Mouse (Mus musculus): ENCODE data around the gene Pacsin2.
"Not testable (repeated sequence)": the region's sequence is repeated elsewhere in the genome, so short reads cannot be mapped to it uniquely, and the experiment has no call there.

Gene Pacsin2

DNA sequence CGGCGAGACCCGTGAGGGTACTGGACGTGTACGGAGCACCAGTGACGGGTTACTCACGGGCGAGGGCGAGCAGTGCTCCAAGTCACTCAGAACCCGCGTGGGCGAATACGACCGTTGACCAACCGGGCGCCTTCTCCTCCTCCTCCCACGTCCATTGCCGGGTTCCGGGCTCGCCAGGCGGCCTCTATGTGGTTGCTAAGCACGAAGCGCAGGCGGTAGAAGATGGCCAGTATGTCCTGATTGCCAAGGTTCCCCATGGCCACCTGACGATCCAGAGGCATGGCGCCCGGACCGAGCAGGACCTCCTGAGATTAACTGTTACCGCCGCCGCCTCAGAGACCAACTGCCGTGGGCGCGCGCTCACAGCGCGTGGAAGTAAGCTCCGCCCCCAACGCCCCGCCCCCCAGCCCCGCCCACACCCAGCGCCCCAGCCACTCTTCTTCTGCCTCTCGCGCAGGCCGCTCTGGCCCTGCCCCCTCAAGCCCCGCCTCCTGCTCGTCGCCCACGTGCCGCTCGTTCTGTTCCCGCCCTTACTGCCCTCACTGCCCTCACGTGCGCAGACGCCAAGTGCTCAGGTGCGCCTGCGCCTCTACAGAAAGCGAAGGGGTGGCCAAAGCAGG is 97.4 kb downstream of the Pacsin2 start:
- DNase-seq: peak; percentile 92

DNA sequence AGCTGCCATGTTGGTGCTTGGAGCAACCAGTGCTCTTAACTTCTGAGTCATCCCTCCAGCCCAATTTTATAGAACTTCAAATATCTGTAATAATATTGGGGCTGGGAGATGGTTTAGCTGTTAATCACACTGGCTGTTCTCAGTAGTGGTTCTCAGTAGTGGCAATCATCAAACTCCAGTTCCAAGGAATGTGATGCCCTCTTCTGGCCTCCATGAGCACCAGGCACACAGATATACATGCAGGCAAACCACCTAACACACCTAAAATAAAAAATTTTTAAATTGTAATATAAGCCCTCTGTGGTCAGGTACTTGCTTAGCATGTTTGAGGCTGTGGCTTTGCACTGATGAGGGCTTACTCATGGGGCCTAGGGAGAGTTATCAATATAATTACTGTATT is 98.7 kb downstream of the Pacsin2 start:
- DNase-seq: no peak

DNA sequence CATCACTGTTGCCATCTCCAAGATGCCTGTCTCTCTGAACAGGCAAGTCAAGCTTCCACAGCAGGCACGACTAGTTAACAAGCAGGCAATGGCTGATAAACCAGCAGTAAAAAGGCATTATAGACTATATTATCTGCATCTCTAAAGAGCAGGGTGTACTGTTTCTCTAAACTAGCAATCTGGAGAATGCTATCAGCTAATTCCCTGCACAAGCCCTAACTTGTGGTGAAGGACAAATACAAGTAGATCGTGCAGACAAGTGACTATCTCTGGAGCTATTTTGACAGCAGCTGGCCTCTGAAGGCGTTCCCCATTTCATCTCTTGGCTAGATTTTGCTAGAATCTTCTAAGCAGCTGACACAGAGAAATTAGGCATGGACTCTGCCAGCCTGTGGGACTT is 100.2 kb downstream of the Pacsin2 start:
- DNase-seq: no peak

DNA sequence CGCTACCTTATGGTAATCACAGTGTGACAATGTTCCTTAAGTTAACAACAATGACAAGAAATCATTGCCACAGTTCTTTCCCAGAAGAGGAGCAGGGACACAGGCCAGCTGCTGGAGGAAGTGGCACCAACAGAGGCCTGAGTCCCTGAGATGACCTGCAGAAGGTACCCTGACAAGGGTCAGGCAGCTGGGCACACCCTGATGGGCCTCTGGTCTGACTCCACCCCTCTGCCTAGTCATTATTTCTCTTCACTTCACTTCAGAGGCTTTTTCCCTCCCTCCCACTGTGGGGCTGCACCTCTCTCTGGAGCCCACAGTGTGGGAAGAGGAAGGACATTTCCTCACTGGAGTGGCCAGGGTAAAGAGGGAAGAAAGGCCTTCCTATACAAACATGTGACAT is 101.6 kb downstream of the Pacsin2 start:
- not testable (repeated sequence) for DNase-seq

DNA sequence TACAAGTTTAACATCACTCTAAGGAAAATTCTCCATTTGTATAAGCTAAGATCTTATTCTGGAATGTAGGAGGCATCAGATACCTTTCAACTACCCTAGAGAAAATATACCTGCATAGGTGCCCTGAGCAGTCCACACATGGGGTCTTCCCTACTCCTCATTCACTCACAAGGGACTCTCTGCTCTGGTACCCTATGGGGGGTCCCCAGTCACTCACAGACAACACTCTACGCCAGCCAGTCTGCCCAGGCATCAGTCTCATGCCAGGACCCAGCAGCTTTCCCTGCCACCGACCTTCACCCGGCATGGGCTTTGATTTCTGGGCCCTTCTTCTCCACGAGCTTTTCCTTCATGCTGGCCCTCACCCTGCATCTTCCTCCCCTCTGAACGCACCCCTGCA is 103.5 kb downstream of the Pacsin2 start:
- not testable (repeated sequence) for DNase-seq

DNA sequence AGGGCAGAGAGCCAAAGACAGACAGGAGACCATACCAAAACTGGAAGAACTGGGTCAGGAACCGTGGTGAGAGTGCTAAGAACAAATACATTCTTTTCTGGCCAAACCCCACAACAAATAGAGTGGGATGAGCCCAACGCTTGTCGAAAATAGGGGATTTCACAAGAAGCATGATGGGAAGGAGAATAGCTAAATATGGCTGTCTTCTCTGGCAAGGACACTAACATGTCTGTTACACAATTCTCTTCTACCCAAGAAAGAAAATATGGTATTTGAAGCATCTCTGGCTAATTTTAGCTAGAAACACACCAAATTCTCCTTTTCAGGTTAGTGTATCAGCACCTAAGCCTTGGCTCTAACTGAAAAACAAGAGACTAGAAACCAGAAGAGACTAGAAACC is 104.3 kb downstream of the Pacsin2 start:
- no peak for DNase-seq

DNA sequence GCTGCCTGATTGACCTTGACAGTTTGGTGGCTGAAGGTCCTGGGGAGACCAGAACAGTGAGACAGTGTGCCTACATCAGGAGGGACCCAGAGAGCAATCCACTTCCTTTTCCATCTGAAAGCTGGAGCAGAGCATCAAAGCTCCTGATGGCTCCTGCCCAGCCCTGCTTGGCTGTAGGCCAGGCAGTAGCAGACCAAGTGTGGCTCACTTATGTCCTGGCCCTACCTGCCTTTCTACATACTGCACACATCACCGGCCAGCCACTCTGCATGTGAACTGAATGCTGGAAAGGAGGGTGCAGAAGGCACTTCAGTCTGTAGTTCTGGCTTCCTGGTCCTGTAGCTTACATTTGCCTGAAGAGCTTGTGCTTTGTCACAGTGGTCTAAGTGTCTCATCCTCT is 105.9 kb downstream of the Pacsin2 start:
- DNase-seq: no peak

DNA sequence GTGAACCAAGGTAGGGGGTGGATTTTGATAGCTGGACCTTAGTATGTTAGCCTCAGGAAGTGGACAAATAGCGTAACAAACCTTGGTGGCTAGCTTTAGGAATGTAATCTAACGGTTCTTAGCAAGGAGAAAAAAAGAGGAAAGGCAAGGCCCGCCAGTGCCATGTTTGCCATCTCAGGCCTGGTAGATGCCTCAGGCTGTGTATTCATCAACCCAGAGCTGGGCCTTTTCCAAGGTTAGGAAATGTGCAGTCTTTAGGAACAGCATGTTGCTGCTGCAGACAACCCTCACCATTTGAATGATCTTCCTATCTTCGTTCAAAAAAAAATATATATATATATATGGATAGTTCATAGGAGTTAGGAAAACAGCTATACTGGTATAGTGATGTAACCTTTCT is 112.9 kb downstream of the Pacsin2 start:
- no peak for DNase-seq

DNA sequence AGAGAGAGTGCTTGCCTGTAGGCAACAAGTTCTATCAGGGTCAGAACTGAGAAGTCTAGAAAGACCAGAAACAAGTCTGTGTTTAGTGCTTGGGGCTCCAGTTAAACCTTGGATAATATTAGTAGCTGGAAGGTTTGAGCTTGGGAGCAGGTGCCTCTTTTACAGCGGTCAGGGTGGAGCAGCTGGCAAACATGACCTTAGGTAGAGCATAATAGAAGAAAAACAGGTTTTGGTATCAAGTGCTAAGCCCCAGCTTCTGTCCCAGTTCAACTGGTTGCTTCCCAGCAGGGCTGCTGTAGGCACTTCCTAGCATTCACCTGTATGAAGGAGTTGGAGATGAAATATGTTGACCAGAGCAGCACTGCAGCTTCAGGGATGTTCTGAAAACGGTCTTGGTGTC is 113.5 kb downstream of the Pacsin2 start:
- DNase-seq: no peak

DNA sequence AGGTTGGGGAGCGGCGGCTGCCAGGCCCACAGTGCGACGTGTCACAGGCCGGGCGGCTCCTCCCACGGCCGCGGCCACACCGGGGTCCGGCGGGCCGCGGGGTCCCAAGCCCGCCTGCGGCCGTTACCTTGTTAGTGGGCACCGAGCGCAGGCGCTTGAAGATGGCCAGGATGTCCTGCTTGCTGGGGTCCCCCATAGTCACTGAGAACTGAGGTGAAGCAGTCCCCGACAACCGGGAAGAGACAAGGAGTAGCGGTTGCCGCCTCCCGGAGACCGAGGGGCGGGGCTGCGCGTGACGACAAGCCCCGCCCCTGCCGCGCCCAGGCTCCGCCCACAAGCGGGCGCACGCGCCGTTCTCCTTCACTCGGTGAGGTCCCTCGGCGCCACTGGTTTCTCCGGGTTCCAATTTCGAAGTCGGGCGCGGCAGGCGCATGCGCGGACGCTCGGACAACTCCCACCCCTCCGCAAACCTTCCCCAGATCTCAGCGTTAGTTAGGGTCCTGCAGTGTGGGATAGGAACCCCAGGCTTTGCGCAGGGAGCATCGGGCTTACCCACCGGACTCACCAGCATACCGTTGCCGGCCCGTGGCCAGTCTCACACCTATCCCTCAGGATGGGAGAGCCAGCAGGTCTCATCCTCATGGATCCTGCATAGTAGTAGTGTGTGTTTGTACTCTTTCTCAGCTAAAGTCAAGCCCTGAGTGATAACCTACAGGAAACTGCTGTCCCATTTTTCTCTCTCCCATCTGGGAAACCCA is 114.3 kb downstream of the Pacsin2 start, which contains the start of gene Arfgap3:
TSS of gene Arfgap3 (minus strand) at position 294 of the 758 bp plus-strand sequence.
- DNase-seq: peak; percentile 92

DNA sequence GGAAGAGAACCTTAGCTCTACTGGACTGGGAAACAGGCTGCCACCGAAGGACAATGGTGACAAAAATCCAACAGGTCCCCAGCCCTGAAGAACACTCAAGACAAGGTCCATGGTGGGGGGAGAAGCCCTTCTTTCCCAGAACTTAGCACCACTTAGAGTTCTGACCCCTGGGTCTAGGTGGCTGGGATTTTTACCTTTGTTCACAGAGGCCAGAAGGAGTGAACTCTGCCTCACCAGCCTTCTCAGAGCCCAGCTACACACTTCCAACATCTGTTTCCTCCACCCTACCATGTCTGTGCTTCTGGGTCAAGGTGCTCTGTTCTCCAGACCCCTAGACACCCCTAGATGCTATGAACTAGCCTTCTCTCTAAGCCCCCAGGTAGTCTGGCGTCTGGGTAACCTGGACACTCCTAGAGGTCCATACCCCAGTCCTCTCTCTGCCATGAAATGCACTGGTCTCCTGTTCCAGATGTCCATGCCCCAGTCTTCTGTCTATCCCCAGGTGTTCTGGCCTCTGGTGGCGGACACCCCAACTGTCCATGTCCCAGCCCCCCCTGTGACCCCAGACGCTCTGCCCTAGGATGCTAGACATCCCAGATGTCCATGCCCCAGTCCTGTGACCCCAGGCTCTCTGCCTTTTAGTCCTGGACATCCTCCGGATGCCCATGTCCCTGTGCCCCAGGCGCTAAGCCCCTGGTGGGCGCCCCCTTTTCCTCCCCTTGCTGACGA is 115.0 kb downstream of the Pacsin2 start:
- peak; percentile 33 for DNase-seq

DNA sequence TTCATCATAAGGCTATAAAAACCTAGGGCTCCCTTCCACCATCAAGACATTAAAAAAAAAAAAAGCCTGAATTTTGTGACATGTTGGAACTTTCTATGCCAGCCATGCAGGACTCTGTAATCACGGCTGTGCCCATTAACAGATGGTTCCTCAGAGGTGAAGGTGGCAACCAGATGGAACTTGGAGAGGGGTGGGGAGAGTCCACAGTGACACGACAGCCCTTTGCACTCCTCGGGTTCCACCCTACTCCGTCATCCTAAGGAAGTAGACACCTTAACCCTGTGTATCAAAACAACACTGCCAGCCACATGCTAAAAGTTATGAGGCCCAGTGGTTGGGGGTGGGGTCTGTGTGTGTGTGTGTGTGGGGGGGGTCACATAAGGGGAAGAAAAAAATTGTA is 115.7 kb downstream of the Pacsin2 start:
- DNase-seq: no peak

DNA sequence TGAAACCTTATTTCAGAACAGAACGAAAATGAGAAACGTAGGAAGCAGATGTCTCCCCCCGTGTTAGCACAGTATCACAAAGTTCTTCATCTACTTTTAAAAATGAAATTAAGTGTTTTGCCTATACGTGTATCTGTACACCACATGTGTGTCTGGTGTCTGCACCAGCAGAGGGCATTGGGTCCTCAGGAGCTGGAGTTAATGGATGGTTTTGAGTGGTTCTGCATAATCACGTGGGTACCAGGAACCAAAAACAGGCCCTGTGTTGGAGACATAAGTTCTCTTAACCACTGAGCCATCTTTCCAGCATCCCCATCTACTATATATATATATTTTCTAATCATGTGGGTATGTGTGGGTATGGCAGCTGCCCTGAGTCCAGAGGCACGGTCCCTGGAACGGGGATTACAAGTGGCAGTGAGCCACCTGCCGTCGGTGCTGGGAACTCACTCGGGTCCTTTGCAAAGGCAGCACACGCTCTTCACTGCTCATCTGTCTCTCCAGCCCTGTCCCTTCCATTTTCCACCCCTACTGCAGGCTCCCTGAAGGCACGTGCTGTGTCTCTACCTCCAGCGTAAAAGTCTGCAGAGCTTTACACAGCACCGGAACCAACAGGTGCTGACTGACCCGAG is 118.4 kb downstream of the Pacsin2 start:
- DNase-seq: no peak

DNA sequence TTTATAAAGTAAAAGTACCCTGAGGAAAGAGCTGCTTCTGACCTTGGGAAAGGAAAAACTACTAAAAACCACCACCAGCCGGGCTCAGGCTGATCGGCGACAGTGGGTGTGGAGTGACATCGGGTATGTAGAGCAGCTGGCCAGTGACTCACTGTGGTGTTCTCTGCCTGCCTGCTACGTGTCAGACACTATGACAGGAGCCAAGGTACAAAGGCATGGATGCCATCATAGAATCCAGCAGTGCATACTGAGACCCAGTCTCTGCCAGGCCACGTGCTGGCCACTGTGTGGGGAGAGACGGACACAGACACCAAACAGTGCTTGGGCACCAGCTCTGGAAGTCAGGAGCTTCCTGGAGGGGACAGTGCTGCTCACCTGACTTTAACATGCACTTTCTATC is 119.5 kb downstream of the Pacsin2 start:
- peak; percentile 30 for DNase-seq

DNA sequence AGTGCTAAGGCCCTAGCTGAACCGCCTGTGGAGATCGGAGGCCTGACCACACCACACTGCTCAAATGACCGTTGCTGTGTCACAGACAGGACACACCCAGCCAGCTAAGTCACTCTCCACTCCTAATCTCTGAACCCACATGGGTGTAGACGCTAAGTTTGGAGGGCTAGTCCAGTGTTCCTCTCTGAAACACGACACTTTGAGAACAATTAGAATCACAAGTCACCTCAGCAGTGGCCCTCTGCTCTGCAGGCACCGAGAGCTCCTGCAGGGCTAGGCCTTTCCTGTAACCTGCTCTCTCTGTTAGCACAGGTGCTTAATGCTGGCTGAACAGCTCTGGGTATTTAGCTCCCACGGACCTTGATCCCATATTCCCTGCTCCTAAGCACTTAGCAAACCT is 120.2 kb downstream of the Pacsin2 start:
- DNase-seq: no peak

DNA sequence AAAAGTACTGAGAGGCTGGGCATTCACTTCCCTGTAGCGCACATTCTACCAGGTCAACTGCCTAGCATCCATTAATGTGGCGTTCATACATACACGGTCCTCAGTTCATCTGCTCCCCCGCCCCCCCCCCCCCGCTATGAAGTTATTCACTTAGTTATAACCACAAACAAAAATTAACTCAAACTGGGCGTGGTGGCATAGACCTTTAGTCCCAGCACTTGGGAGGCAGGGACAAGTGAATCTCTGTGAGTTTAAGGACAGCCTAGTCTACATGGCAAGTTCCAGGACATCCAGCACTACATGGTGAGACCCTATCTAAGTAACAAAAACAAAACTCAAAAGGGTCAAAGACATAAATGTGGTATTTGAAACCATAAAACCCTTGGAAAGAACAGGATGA is 125.5 kb downstream of the Pacsin2 start:
- DNase-seq: no peak

DNA sequence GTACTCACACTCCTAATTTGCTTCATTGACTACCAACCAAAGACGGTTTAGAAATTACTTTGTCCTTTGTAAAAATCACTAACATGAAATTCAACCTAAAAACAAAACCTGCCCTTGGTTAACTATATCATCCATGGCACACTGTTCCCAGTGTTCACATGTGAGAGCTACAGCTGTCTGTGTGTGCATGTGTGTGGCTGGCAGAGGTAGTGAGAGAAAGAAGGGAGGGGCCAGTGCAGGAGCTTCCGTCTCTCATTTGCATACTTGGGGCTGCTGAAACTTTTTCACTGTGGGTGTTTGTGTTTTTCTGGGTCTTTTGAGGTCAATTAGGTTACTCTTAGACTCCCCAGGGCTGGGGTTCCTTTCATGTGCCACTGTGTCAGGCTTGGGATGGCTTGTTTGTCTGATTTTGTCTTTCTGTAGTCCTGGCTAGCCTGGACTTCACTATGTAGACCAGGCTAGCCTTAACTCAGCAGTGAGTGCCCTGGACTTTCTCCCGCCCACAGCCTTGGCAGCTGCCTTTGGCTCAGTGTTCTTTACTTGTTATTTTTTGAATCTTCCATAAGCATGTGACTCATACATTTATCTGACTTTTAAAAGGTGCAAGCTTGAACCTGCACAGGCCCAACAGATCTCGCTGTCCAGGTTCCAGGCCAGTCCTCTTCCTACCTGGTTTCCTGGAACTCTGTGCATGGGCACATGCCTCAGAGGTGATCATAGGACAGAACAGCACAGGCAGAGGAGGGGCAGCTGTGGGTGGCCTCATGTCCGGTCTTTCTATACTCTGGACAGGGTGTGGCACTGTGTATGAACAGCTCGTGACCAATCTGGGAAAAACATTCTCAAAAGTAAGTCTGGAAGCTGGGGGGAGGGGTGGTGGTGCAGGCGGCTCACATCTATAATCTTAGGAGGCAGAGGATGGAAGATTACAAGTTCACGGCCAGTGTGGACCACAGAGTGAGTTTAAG is 126.2 kb downstream of the Pacsin2 start:
- DNase-seq: no peak

DNA sequence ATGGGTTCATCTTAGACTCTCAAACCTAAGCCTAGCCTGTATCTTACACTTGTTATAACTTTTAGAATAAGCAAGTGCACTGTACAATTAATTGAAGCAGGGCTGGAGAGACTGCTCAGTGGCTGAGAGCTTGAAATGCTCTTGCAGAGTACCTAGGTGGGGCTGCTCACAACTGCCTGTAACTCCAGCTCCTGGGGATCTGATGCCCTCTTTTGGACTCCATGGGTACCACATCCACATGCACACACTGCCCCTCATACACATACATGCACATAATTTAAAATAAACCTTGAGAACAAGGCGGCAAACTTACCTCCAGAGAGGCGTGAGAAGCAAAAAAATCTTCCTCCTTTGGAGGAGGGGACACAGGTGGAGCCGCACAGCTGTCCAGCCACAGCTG is 132.0 kb downstream of the Pacsin2 start:
- DNase-seq: no peak

DNA sequence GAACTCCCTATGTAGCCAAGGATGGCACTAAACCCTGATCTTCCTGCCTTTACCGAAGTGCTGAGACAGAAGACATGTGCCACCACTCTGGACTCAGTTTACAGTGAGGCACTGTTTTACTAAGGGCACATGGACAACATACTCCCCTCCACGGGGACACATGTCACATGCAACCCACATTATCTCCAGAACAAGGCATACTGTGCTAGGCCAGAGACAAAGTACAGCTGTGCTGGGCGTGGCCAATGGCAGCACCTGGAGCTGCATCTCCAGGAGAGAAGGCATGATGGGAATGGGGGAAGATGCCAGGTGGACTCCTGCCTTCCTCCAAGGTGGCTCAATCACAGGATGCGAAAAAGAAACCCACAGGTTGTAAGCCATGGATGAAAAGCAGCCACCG is 135.5 kb downstream of the Pacsin2 start:
- DNase-seq: no peak

Measured in kidney, adult 11 months (tissue).